Mouse (Mus musculus) kidney, postnatal 0 days (tissue): Measurements from ENCODE around the gene Gm8765. TPM values are rescaled to one million over a fixed set of nuclear protein-coding genes. Genes with fewer than 3 reads are reported as not detected.
"Not testable (repeated sequence)": the region's sequence is repeated elsewhere in the genome, so short reads cannot be mapped to it uniquely, and the experiment has no call there.

Source experiments
- ATAC-seq: fragments of 200-750 bp; cut with Nextera tagmentation; replicated peaks from 2 replicates; pipeline ENCODE4 v1.8.0; 2017; ENCODE audit warnings: low read depth, moderate number of reproducible peaks, moderate TSS enrichment, moderate library complexity; ENCODE audit not compliant: low FRiP score
- DNase-seq: peaks from one replicate; pipeline ENCODE4 v3.0.0-alpha.2; 2016; ENCODE audit warnings: low spot score
- H3K27ac ChIP-seq: fragments of 300-500 bp; sonication (generic); 2 replicates; pipeline ENCODE4 v1.5.1; 2014; ENCODE audit warnings: mild to moderate bottlenecking
- H3K27me3 ChIP-seq: fragments of 300-500 bp; sonication (generic); 2 replicates; pipeline ENCODE4 v1.6.1; 2014; ENCODE audit warnings: low read length, mixed read lengths; ENCODE audit not compliant: insufficient read depth
- H3K36me3 ChIP-seq: fragments of 300-500 bp; sonication (generic); 2 replicates; pipeline ENCODE4 v1.6.1; 2014; ENCODE audit warnings: low read length, mixed read lengths; ENCODE audit not compliant: insufficient read depth
- H3K4me1 ChIP-seq: fragments of 300-500 bp; sonication (generic); replicated peaks from 2 replicates; pipeline ENCODE4 v1.6.1; 2014; ENCODE audit warnings: antibody characterized with exemption, low read length, mixed read lengths; ENCODE audit not compliant: insufficient read depth
- H3K4me2 ChIP-seq: fragments of 300-500 bp; sonication (generic); 2 replicates; pipeline ENCODE4 v1.6.1; 2014; ENCODE audit warnings: mild to moderate bottlenecking, low read length, moderate library complexity, mixed read lengths
- H3K4me3 ChIP-seq: fragments of 300-500 bp; sonication (generic); replicated peaks from 2 replicates; pipeline ENCODE4 v1.5.1; 2014; ENCODE audit warnings: low read depth, low read length
- H3K9ac ChIP-seq: fragments of 300-500 bp; sonication (generic); 2 replicates; pipeline ENCODE4 v1.6.1; 2014; ENCODE audit warnings: low read depth, low read length
- H3K9me3 ChIP-seq: fragments of 300-500 bp; sonication (generic); replicated peaks from 2 replicates; pipeline ENCODE4 v1.6.1; 2016; ENCODE audit warnings: low read length, inconsistent platforms, mixed read lengths
- CTCF ChIP-seq: IDR thresholded peaks from 2 replicates; pipeline ENCODE4 v1.5.1; 2016; ENCODE audit warnings: antibody characterized with exemption, low read depth, mild to moderate bottlenecking, moderate library complexity
- WGBS: fragments of 180-500 bp; shearing (Covaris S2); extraction: QIAGEN DNeasy Blood & Tissue Kit; methylation state at CpG from one replicate; pipeline ENCODE4 v1.1.7; 2014; 5-methylcytosine and 5-hydroxymethylcytosine counted together
- microRNA-seq: library from miRNA; unstranded; fragments of <30 nt; microRNA quantifications from one replicate; pipeline ENCODE4, GENCODE M21; 2016
- polyA plus RNA-seq: library from polyadenylated mRNA; unstranded; fragments of >200 nt; fragmentation: Nextera tagmentation; extraction: Ambion mirVana; gene quantifications from 2 replicates; pipeline ENCODE4 v1.2.1, GENCODE M21; 2015

Gene Gm8765
- polyA plus RNA-seq: 0.06 TPM in 1 of 2 replicates, not detected in the other

GRCm38 (mm10) chr13:50698012-50698411 lies at the start of gene Gm8765:
Gene Gm8765, plus strand, starts transcription at chr13:50698312.
- not testable (repeated sequence) for H3K9ac ChIP-seq, H3K4me1 ChIP-seq, DNase-seq, ATAC-seq, H3K36me3 ChIP-seq, H3K27ac ChIP-seq, H3K4me2 ChIP-seq, H3K9me3 ChIP-seq, H3K4me3 ChIP-seq, H3K27me3 ChIP-seq
- WGBS: 31% methylated on average over 1 of the region's 2 CpGs

- not testable (repeated sequence) for ATAC-seq, H3K9ac ChIP-seq, H3K27me3 ChIP-seq, H3K36me3 ChIP-seq, H3K4me2 ChIP-seq, H3K4me1 ChIP-seq, DNase-seq, H3K9me3 ChIP-seq, H3K4me3 ChIP-seq, H3K27ac ChIP-seq
- 74% methylated on average over 2 of the region's 2 CpGs for WGBS
Observed at GRCm38 (mm10) chr13:50648771-50649170, 49.3 kb upstream of the Gm8765 start.

GRCm38 (mm10) chr13:50750282-50750681 lies 52.2 kb downstream of the Gm8765 start:
- H3K4me1 ChIP-seq, H3K27ac ChIP-seq, DNase-seq, H3K4me2 ChIP-seq, H3K36me3 ChIP-seq, H3K9me3 ChIP-seq, ATAC-seq, H3K4me3 ChIP-seq, H3K9ac ChIP-seq, H3K27me3 ChIP-seq: not testable (repeated sequence)
- peak; percentile 37 for TF ChIP-seq CTCF

- no peak overlapping the region for H3K27ac ChIP-seq
- no peaks in the 10 kb centered on the region for H3K27me3 ChIP-seq
- no peaks in the 10 kb centered on the region for H3K9me3 ChIP-seq
- ATAC-seq (no peak), DNase-seq (no peak)
- no peak overlapping the region for H3K9ac ChIP-seq
- H3K4me2 ChIP-seq: no peak overlapping the region
- H3K36me3 ChIP-seq: no peaks in the 10 kb centered on the region
- 82% methylated on average over 2 of the region's 2 CpGs for WGBS
- H3K4me3 ChIP-seq: no peak overlapping the region
- TF ChIP-seq CTCF: no peak
- H3K4me1 ChIP-seq: no peaks in the 10 kb centered on the region
Observed at GRCm38 (mm10) chr13:50751732-50752131, 53.6 kb downstream of the Gm8765 start.

GRCm38 (mm10) chr13:50752961-50753360 lies 54.8 kb downstream of the Gm8765 start:
- not testable (repeated sequence) for H3K9me3 ChIP-seq, ATAC-seq, H3K27ac ChIP-seq, H3K36me3 ChIP-seq, H3K4me2 ChIP-seq, H3K9ac ChIP-seq, H3K27me3 ChIP-seq, H3K4me3 ChIP-seq, H3K4me1 ChIP-seq
- peak; percentile 12 for DNase-seq

Small RNA genes within 50 kb of the gene (microRNA-seq; reads per million reads assigned to microRNA genes)
- not detected for gene Gm23952

Other genes with a start within 250 kb of the Gm8765 start
- gene Nutm2, start 231.0 kb upstream of the Gm8765 start, polyA plus RNA-seq: not detected in 2 replicates
- gene Gm904, start 55.1 kb upstream of the Gm8765 start, polyA plus RNA-seq: not detected in 2 replicates